Mouse (Mus musculus) CH12.LX (cell line): Measurements from ENCODE around the gene Slc48a1. TPM values are rescaled to one million over a fixed set of nuclear protein-coding genes. Genes with fewer than 3 reads are reported as not detected.

ENCODE experiments used
- DNase-seq: peaks from one replicate; pipeline ENCODE4 v3.0.0-alpha.2; 2013; ENCODE audit errors: extremely low read depth
- H3K27ac ChIP-seq: 2 replicates; pipeline ENCODE4 v1.5.1; 2012; ENCODE audit warnings: low read depth, mild to moderate bottlenecking, control low read depth, moderate library complexity; ENCODE audit not compliant: insufficient read depth
- H3K27me3 ChIP-seq: replicated peaks from 2 replicates; pipeline ENCODE3; 2012; ENCODE audit warnings: inconsistent platforms
- H3K36me3 ChIP-seq, 2 experiments: replicated peaks in 1 of 2; 2 replicates each; pipeline versions ENCODE3 to v1.6.1; 2012; ENCODE audit warnings: inconsistent platforms in 1 of 2, low read length in 1 of 2, mild to moderate bottlenecking in 1 of 2, mixed read lengths in 1 of 2, moderate library complexity in 1 of 2; ENCODE audit not compliant: control insufficient read depth in 1 of 2, insufficient read depth in 1 of 2
- H3K4me1 ChIP-seq, 2 experiments: 2 replicates each; pipeline ENCODE4 v1.6.1; 2012; ENCODE audit warnings: inconsistent platforms in 1 of 2, moderate library complexity in 1 of 2; ENCODE audit not compliant: insufficient read depth in 2 of 2, control insufficient read depth in 1 of 2
- H3K4me2 ChIP-seq: 2 replicates; pipeline ENCODE4 v1.6.1; 2012; ENCODE audit warnings: low read depth, mild to moderate bottlenecking, control low read depth; ENCODE audit not compliant: poor library complexity, insufficient read depth, severe bottlenecking
- H3K4me3 ChIP-seq, 3 experiments: fragments of 150-350 bp in 1 of 3; sonication (generic) in 1 of 3; replicated peaks in 1 of 3; 2 replicates each; pipeline versions ENCODE3 to v1.5.1; 2011 to 2012; ENCODE audit warnings: low read depth in 2 of 3, low read length in 2 of 3, mild to moderate bottlenecking in 2 of 3, moderate library complexity in 2 of 3, control low read depth in 1 of 3, improper control_type of control experiment in 1 of 3, inconsistent platforms in 1 of 3, mixed read lengths in 1 of 3; ENCODE audit not compliant: poor library complexity in 1 of 3
- H3K79me2 ChIP-seq: replicated peaks from 2 replicates; pipeline ENCODE4 v1.6.1; 2012; ENCODE audit warnings: mild to moderate bottlenecking, moderate library complexity; ENCODE audit not compliant: control insufficient read depth, poor library complexity, insufficient read depth, severe bottlenecking; ENCODE audit errors: extremely low read depth
- H3K9ac ChIP-seq: 2 replicates; pipeline ENCODE4 v1.6.1; 2012; ENCODE audit warnings: low read depth, mild to moderate bottlenecking, control low read depth, moderate library complexity; ENCODE audit not compliant: insufficient read depth
- H3K9me3 ChIP-seq: replicated peaks from 2 replicates; pipeline ENCODE3; 2012; ENCODE audit warnings: low read length, inconsistent platforms, mixed read lengths
- CHD2 ChIP-seq: IDR thresholded peaks from 2 replicates; pipeline ENCODE4 v1.6.1; 2011; ENCODE audit warnings: low read length, improper control_type of control experiment
- CTCF ChIP-seq, 2 experiments: IDR thresholded peaks in 1 of 2; conservative IDR thresholded peaks in 1 of 2; 2 replicates each; pipeline ENCODE4 v1.5.1; 2011 to 2012; ENCODE audit warnings: low read depth in 2 of 2, low read length in 2 of 2, improper control_type of control experiment in 1 of 2, inconsistent platforms in 1 of 2, mild to moderate bottlenecking in 1 of 2, moderate library complexity in 1 of 2
- E2F4 ChIP-seq: IDR thresholded peaks from 2 replicates; pipeline ENCODE4 v1.6.1; 2011; ENCODE audit warnings: low read depth, low read length, improper control_type of control experiment; ENCODE audit not compliant: insufficient replicate concordance
- ELF1 ChIP-seq: IDR thresholded peaks from 2 replicates; pipeline ENCODE4 v1.6.1; 2014; ENCODE audit warnings: low read depth, mild to moderate bottlenecking, inconsistent platforms, low read length, improper control_type of control experiment
- EP300 ChIP-seq: IDR thresholded peaks from 2 replicates; pipeline ENCODE4 v1.6.1; 2011; ENCODE audit warnings: low read length, improper control_type of control experiment
- ETS1 ChIP-seq: conservative IDR thresholded peaks from 2 replicates; pipeline ENCODE4 v1.6.1; 2012; ENCODE audit warnings: low read depth, mild to moderate bottlenecking, inconsistent platforms, low read length, improper control_type of control experiment, moderate library complexity
- HCFC1 ChIP-seq: IDR thresholded peaks from 2 replicates; pipeline ENCODE4 v1.6.1; 2012; ENCODE audit warnings: low read depth, mild to moderate bottlenecking, inconsistent platforms, low read length, improper control_type of control experiment
- MXI1 ChIP-seq: IDR thresholded peaks from 2 replicates; pipeline ENCODE4 v1.6.1; 2011; ENCODE audit warnings: mild to moderate bottlenecking, low read depth, low read length, improper control_type of control experiment
- NRF1 ChIP-seq: IDR thresholded peaks from 2 replicates; pipeline ENCODE4 v1.6.1; 2014; ENCODE audit warnings: low read depth, mild to moderate bottlenecking, inconsistent platforms, low read length, improper control_type of control experiment, moderate library complexity
- POLR2A ChIP-seq: IDR thresholded peaks from 2 replicates; pipeline ENCODE4 v1.6.1; 2011; ENCODE audit warnings: low read depth, mild to moderate bottlenecking, improper control_type of control experiment, low read length
- RAD21 ChIP-seq: IDR thresholded peaks from 2 replicates; pipeline ENCODE4 v1.6.1; 2011; ENCODE audit warnings: low read depth, mild to moderate bottlenecking, low read length, improper control_type of control experiment, moderate library complexity
- RCOR1 ChIP-seq: conservative IDR thresholded peaks from 2 replicates; pipeline ENCODE4 v1.6.1; 2012; ENCODE audit warnings: low read depth, mild to moderate bottlenecking, inconsistent platforms, low read length, improper control_type of control experiment
- SMC3 ChIP-seq: IDR thresholded peaks from 2 replicates; pipeline ENCODE4 v1.6.1; 2011; ENCODE audit warnings: low read depth, low read length, improper control_type of control experiment
- TCF12 ChIP-seq: IDR thresholded peaks from 2 replicates; pipeline ENCODE4 v1.6.1; 2014; ENCODE audit warnings: low read depth, mild to moderate bottlenecking, inconsistent platforms, low read length, improper control_type of control experiment
- UBTF ChIP-seq: IDR thresholded peaks from 2 replicates; pipeline ENCODE4 v1.6.1; 2012; ENCODE audit warnings: low read depth, mild to moderate bottlenecking, inconsistent platforms, low read length, improper control_type of control experiment, moderate library complexity
- USF1 ChIP-seq: IDR thresholded peaks from 2 replicates; pipeline ENCODE4 v1.6.1; 2014; ENCODE audit warnings: low read depth, mild to moderate bottlenecking, inconsistent platforms, low read length, improper control_type of control experiment
- USF2 ChIP-seq: conservative IDR thresholded peaks from 2 replicates; pipeline ENCODE4 v1.6.1; 2011; ENCODE audit warnings: low read depth, low read length, improper control_type of control experiment
- ZC3H11A ChIP-seq: IDR thresholded peaks from 2 replicates; pipeline ENCODE4 v1.6.1; 2012; ENCODE audit warnings: low read depth, mild to moderate bottlenecking, inconsistent platforms, low read length, improper control_type of control experiment
- ZMIZ1 ChIP-seq: IDR thresholded peaks from 2 replicates; pipeline ENCODE4 v1.6.1; 2012; ENCODE audit warnings: low read depth, mild to moderate bottlenecking, inconsistent platforms, low read length, improper control_type of control experiment
- ZNF384 ChIP-seq: IDR thresholded peaks from 2 replicates; pipeline ENCODE4 v1.6.1; 2012; ENCODE audit warnings: low read depth, low read length, improper control_type of control experiment, inconsistent platforms
- dilution Hi-C: fragments of 300-500 bp; cut with MboI; formaldehyde crosslinking; loops from 2 replicates; pipeline ENCODE4 v1.14.3; 2020; ENCODE audit warnings: low sequenced_read_pairs; ENCODE audit not compliant: extremely low pct_unique_long_range_greater_than_20kb, extremely low pct_ligation_motif_present
- in situ Hi-C: fragments of 300-500 bp; cut with MboI; formaldehyde crosslinking; loops from 3 replicates; pipeline ENCODE4 v1.14.3; 2019; ENCODE audit warnings: low sequenced_read_pairs, low pct_ligation_motif_present, low pct_unique_long_range_greater_than_20kb, mixed read lengths
- polyA plus RNA-seq: library from polyadenylated mRNA; unstranded; fragments of >175 nt; gene quantifications from 2 replicates; pipeline ENCODE4 v1.2.1, GENCODE M21; 2012; ENCODE audit warnings: low read depth; ENCODE audit not compliant: insufficient read length
- total RNA-seq, 2 experiments: library from RNA; depleted of rRNA; stranded (reverse); fragments of 300-350 nt in 1 of 2; fragments of >200 nt in 1 of 2; gene quantifications; 2 replicates each; pipeline ENCODE4 v1.2.3; 2012 to 2014

Slc48a1 gene
- total and polyA plus RNA-seq, 3 experiments, result 23.2 to 56.0 (median 39.4) TPM

DNA sequence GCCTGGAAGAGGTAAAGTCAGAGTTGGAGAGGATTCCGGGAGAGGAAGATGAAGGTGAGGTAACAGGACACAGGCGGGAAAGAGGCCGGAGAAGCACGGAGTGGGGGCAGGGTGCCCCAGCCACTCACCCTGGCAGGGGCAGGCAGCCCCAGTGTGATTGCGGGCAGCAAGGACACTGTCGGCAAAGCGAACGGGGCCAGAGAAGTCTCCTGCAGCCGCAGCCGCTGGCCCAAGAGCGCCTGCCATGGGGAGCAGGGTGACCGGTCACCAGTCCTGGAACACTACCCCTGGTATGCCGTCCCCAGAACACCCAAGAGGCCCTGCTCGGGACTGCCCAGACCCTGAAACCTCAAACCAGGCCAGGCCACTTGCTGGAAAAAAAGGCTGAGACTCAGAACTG is 30.2 kb downstream of the Slc48a1 start:
- H3K9ac ChIP-seq, result no peak overlapping the region
- no peak overlapping the region for H3K4me2 ChIP-seq
- peaks cover 60 to 87% of the 10 kb centered on the region in 2 experiments for H3K36me3 ChIP-seq
- no peak overlapping the region for H3K4me3 ChIP-seq
- no peak overlapping the region for H3K27ac ChIP-seq
- no peaks in the 10 kb centered on the region for H3K9me3 ChIP-seq
- no peaks in the 10 kb centered on the region for H3K79me2 ChIP-seq
- in situ Hi-C loops, result no loop called here
- H3K4me1 ChIP-seq, result peaks cover 6 to 31% of the 10 kb centered on the region in 2 experiments; a peak in 3 of 4 replicates
- no peak for DNase-seq
- H3K27me3 ChIP-seq, result no peaks in the 10 kb centered on the region
- TF ChIP-seq USF1 (no peak), EP300 (no peak), POLR2A (no peak), NRF1 (no peak), ETS1 (no peak), ELF1 (no peak), HCFC1 (no peak), UBTF (no peak), USF2 (no peak)
- dilution Hi-C loops, result no loop called here

DNA sequence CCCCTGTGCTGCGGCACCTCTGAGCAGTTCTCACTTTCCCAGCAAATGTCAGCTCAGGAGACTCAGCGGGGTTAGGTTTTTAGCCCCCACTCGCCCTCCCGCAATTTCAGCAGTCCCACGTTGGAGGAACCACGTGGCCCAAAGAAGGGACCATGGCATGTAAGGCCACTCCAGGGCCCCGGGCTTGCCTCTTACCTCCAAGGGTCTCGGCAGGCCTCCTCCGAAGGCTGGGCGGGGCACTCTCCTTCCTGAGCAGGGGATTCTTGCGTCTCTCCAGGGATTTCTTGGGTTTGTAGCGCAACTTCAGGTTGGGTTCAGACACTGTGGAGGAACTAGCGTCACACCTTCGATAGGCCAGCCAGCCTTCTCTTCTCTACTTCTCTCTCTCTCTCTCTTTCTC is 30.9 kb downstream of the Slc48a1 start:
- no peak overlapping the region for H3K4me3 ChIP-seq
- no peak overlapping the region for H3K4me2 ChIP-seq
- in situ Hi-C loops (no loop called here), dilution Hi-C loops (no loop called here)
- H3K9ac ChIP-seq, result no peak overlapping the region
- no peak for DNase-seq
- no peaks in the 10 kb centered on the region for H3K27me3 ChIP-seq
- no peaks in the 10 kb centered on the region for H3K9me3 ChIP-seq
- H3K79me2 ChIP-seq, result 0 out of 2 replicates have a peak, but pooled peaks cover 2% of the 10 kb centered on the region
- TF ChIP-seq NRF1 (no peak), CHD2 (no peak), E2F4 (no peak), RCOR1 (no peak), ZNF384 (no peak), USF2 (no peak), ZMIZ1 (no peak), UBTF (no peak), MXI1 (no peak)
- H3K36me3 ChIP-seq, result peaks cover 63 to 92% of the 10 kb centered on the region in 2 experiments
- H3K4me1 ChIP-seq, result peaks cover 6 to 35% of the 10 kb centered on the region in 2 experiments; a peak in 3 of 4 replicates
- H3K27ac ChIP-seq, result no peak overlapping the region

DNA sequence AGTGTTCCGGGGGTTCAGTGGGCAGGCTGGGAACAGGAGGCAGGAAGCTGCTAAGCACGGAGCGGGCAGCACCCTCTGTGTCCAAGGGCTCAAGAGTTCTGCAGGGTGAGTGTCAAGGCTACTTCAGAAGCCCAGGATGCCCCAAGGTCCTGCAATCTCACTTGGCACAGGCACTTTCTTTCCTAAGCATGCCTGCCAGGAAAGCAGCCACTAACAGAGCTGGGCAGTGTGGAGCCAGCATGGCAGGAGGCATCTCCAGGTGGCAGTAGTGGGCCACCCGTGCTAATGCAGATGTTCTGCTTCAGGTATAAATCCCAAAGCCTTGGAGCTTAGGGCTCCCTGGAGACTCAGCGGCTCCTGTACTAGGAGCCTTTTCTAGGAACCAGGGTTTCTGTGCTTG is 31.6 kb downstream of the Slc48a1 start:
- Histone ChIP-seq H3K79me2 (peaks cover 2% of the 10 kb centered on the region; the same call in 1 of the 2 replicates), H3K4me1 (peaks cover 6 to 35% of the 10 kb centered on the region in 2 experiments; a peak in 3 of 4 replicates), H3K9ac (no peak overlapping the region), H3K27ac (no peak overlapping the region), H3K4me3 (no peak overlapping the region)
- no peak for DNase-seq
- dilution Hi-C loops, result no loop called here
- TF ChIP-seq TCF12, result no peak
- peak; percentile 88 for TF ChIP-seq SMC3
- TF ChIP-seq CTCF (conservative IDR thresholded peaks at IDR 0.05 in 1 of 2, IDR thresholded peaks at IDR 0.05 in 1 of 2; ENCODE audit: low read depth in 2 of 2, low read length in 2 of 2), result peak in 1 of 2 experiments; percentile 76; a peak in 2 of 4 replicates
- peak; percentile 38 for TF ChIP-seq ZC3H11A
- peak; percentile 69 for TF ChIP-seq RAD21
- TF ChIP-seq, all 38 proteins: peak for 4
- peaks cover 64 to 95% of the 10 kb centered on the region in 2 experiments for H3K36me3 ChIP-seq
- H3K9me3 ChIP-seq, result no peaks in the 10 kb centered on the region
- in situ Hi-C loops, result no loop called here
- H3K4me2 ChIP-seq, result no peak overlapping the region
- no peaks in the 10 kb centered on the region for H3K27me3 ChIP-seq
